Comparison of ENCODE assay signal across 1 mouse cellular context in the genomic region with DNA sequence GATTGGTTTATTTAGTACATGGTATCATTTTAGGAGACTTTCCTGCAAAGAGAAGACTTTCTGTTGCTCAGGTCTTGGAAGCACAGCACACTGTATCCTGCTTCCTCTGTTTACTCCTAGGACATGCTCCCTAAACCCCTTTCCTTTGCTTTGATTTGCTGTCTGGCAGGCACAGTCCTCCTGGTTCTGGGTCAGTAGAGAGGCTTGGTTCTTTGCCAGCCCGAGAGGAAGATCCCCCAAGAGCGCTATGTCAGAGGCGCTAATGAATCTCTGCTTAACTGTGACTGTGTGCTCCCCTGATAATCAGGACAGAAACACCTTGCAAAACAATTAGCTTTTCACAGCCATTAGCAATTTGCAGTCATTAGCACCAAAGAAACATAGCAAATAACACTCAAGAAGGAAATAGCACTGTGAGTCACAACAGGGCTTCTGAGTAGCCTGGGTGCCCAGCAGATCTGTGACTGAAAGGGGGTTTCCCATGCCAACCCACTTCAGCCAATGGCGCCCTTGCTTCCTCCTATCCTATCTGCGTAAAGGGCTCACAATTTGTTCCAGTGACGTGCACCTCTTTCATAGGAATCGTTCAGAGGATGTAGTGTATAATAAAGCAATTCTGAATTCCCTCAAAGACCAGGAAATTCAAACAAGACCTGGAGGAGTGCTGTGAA.
TF ChIP-seq lines count a peak whose summit lies in the region.

No protein-coding gene starts in this region.

TF ChIP-seq in CH12.LX, 34 proteins besides CTCF, POLR2A, EP300 and RAD21 (continued from another document):
- peak; percentile 20; the same call in 1 of the 2 replicates for TF ChIP-seq JUND (conservative IDR thresholded peaks at IDR 0.05; ENCODE audit: low read depth, low read length)
